Mouse (Mus musculus) myocyte (in vitro differentiated cells): ENCODE measurements around the gene Camk2d.

Source experiments
- CEBPB ChIP-seq: IDR thresholded peaks from 2 replicates; pipeline ENCODE4 v1.6.1; 2011; ENCODE audit warnings: mild to moderate bottlenecking, moderate library complexity; ENCODE audit not compliant: poor library complexity, insufficient read depth, severe bottlenecking
- E2F4 ChIP-seq: IDR thresholded peaks from one replicate; pipeline ENCODE4 v1.6.1; 2011; ENCODE audit warnings: mild to moderate bottlenecking, control low read depth, moderate library complexity; ENCODE audit not compliant: insufficient read depth
- MAX ChIP-seq: IDR thresholded peaks from one replicate; pipeline ENCODE4 v1.6.1; 2011; ENCODE audit warnings: low read depth, mild to moderate bottlenecking, control low read depth
- MYOD1 ChIP-seq, 3 experiments: IDR thresholded peaks; one replicate each; pipeline ENCODE4 v1.6.1; 2011; ENCODE audit warnings: control low read depth in 2 of 3, low read depth in 2 of 3, mild to moderate bottlenecking in 2 of 3, moderate library complexity in 1 of 3; ENCODE audit not compliant: insufficient read length in 2 of 3, control insufficient read depth in 1 of 3
- MYOG ChIP-seq, 3 experiments: IDR thresholded peaks; one replicate each; pipeline ENCODE4 v1.6.1; 2011; ENCODE audit warnings: control low read depth in 2 of 3, low read depth in 2 of 3, mild to moderate bottlenecking in 2 of 3; ENCODE audit not compliant: insufficient read length in 2 of 3, control insufficient read depth in 1 of 3, insufficient read depth in 1 of 3
- POLR2A ChIP-seq: IDR thresholded peaks from one replicate; pipeline ENCODE4 v1.6.1; 2011; ENCODE audit warnings: low read depth, mild to moderate bottlenecking, control low read depth, moderate library complexity; ENCODE audit not compliant: insufficient read length
- POLR2AphosphoS2 ChIP-seq: IDR thresholded peaks from one replicate; pipeline ENCODE4 v1.6.1; 2011; ENCODE audit warnings: low read depth, control low read depth; ENCODE audit not compliant: insufficient read length
- REST ChIP-seq: IDR thresholded peaks from one replicate; pipeline ENCODE4 v1.6.1; 2011; ENCODE audit warnings: mild to moderate bottlenecking, control low read depth, moderate library complexity; ENCODE audit not compliant: insufficient read depth, insufficient read length
- SRF ChIP-seq: IDR thresholded peaks from one replicate; pipeline ENCODE4 v1.6.1; 2011; ENCODE audit warnings: low read depth; ENCODE audit not compliant: control insufficient read depth, insufficient read length
- TCF12 ChIP-seq: IDR thresholded peaks from one replicate; pipeline ENCODE4 v1.6.1; 2011; ENCODE audit warnings: mild to moderate bottlenecking, control low read depth; ENCODE audit not compliant: poor library complexity, insufficient read depth, severe bottlenecking
- TCF3 ChIP-seq: IDR thresholded peaks from one replicate; pipeline ENCODE4 v1.6.1; 2011; ENCODE audit warnings: low read depth, control low read depth; ENCODE audit not compliant: insufficient read length
- USF1 ChIP-seq: IDR thresholded peaks from one replicate; pipeline ENCODE4 v1.6.1; 2011; ENCODE audit warnings: low read depth, mild to moderate bottlenecking, control low read depth, moderate library complexity

GRCm38 (mm10) chr3:126652361-126652760, 56.3 kb downstream of the Camk2d start:
- no peak for TF ChIP-seq POLR2A
- TF ChIP-seq TCF12: no peak
- TF ChIP-seq POLR2AphosphoS2: no peak
- no peak for TF ChIP-seq MYOD1 (IDR thresholded peaks at IDR 0.05; ENCODE audit: control insufficient read depth in 1 of 3, insufficient read length in 2 of 3, low read depth in 2 of 3)
- TF ChIP-seq MAX: no peak
- TF ChIP-seq E2F4: no peak
- no peak for TF ChIP-seq MYOG (IDR thresholded peaks at IDR 0.05; ENCODE audit: control insufficient read depth in 1 of 3, insufficient read depth in 1 of 3, insufficient read length in 2 of 3, low read depth in 2 of 3)
- TF ChIP-seq USF1: no peak
- no peak for TF ChIP-seq CEBPB
- TF ChIP-seq SRF: no peak
- TF ChIP-seq REST: no peak
- TF ChIP-seq TCF3: no peak
